Mouse (Mus musculus): Measurements from ENCODE around the gene Kctd4.
"Not testable (repeated sequence)": the region's sequence is repeated elsewhere in the genome, so short reads cannot be mapped to it uniquely, and the experiment has no call there.

Kctd4 gene

GRCm38 (mm10) chr14:75954766-75955165, at the start of gene Kctd4:
Gene Kctd4, plus strand, starts transcription at chr14:75955009.
- no peak for DNase-seq (ENCODE audit: low read depth, low spot score)

- DNase-seq (ENCODE audit: low read depth, low spot score) = no peak
These were observed 47.9 kb upstream of the Kctd4 start for GRCm38 (mm10) chr14:75906931-75907330.

- no peak for DNase-seq (ENCODE audit: low read depth, low spot score)
These were observed 42.8 kb upstream of the Kctd4 start for GRCm38 (mm10) chr14:75911968-75912367.

GRCm38 (mm10) chr14:75912665-75913064, 42.1 kb upstream of the Kctd4 start:
- DNase-seq (ENCODE audit: low read depth, low spot score) = no peak

GRCm38 (mm10) chr14:75923314-75924052, 31.3 kb upstream of the Kctd4 start:
- no peak for DNase-seq (ENCODE audit: low read depth, low spot score)

GRCm38 (mm10) chr14:75929713-75930112, 25.1 kb upstream of the Kctd4 start:
- not testable (repeated sequence) for DNase-seq (ENCODE audit: low read depth, low spot score)

GRCm38 (mm10) chr14:75931266-75931665, 23.5 kb upstream of the Kctd4 start:
- DNase-seq (ENCODE audit: low read depth, low spot score) = no peak

GRCm38 (mm10) chr14:75934359-75934758, 20.4 kb upstream of the Kctd4 start:
- DNase-seq (ENCODE audit: low read depth, low spot score) = no peak

- no peak for DNase-seq (ENCODE audit: low read depth, low spot score)
These were observed 17.1 kb upstream of the Kctd4 start for GRCm38 (mm10) chr14:75937714-75938113.

- no peak for DNase-seq (ENCODE audit: low read depth, low spot score)
These were observed 13.3 kb upstream of the Kctd4 start for GRCm38 (mm10) chr14:75941500-75941899.

GRCm38 (mm10) chr14:75942365-75942764, 12.4 kb upstream of the Kctd4 start:
- no peak for DNase-seq (ENCODE audit: low read depth, low spot score)

GRCm38 (mm10) chr14:75947674-75948073, 7.1 kb upstream of the Kctd4 start:
- no peak for DNase-seq (ENCODE audit: low read depth, low spot score)

GRCm38 (mm10) chr14:75953011-75953410, 1.8 kb upstream of the Kctd4 start:
- no peak for DNase-seq (ENCODE audit: low read depth, low spot score)

GRCm38 (mm10) chr14:75962250-75962649, 7.4 kb downstream of the Kctd4 start:
- no peak for DNase-seq (ENCODE audit: low read depth, low spot score)

GRCm38 (mm10) chr14:75963215-75963614, 8.4 kb downstream of the Kctd4 start:
- no peak for DNase-seq (ENCODE audit: low read depth, low spot score)

GRCm38 (mm10) chr14:75964000-75964399, 9.2 kb downstream of the Kctd4 start:
- no peak for DNase-seq (ENCODE audit: low read depth, low spot score)

GRCm38 (mm10) chr14:75964433-75964832, 9.6 kb downstream of the Kctd4 start:
- DNase-seq (ENCODE audit: low read depth, low spot score) = no peak

GRCm38 (mm10) chr14:75967291-75967690, 12.5 kb downstream of the Kctd4 start:
- DNase-seq (ENCODE audit: low read depth, low spot score) = no peak

- no peak for DNase-seq (ENCODE audit: low read depth, low spot score)
These were observed 21.3 kb downstream of the Kctd4 start for GRCm38 (mm10) chr14:75976107-75976506.

GRCm38 (mm10) chr14:75981231-75981630, 26.4 kb downstream of the Kctd4 start:
- no peak for DNase-seq (ENCODE audit: low read depth, low spot score)

GRCm38 (mm10) chr14:75983891-75984290, 29.1 kb downstream of the Kctd4 start:
- DNase-seq (ENCODE audit: low read depth, low spot score) = no peak

GRCm38 (mm10) chr14:75985112-75985511, 30.3 kb downstream of the Kctd4 start:
- DNase-seq (ENCODE audit: low read depth, low spot score) = no peak

- DNase-seq (ENCODE audit: low read depth, low spot score) = no peak
These were observed 32.2 kb downstream of the Kctd4 start for GRCm38 (mm10) chr14:75986878-75987483.
